Mouse (Mus musculus): ENCODE measurements around the gene Itga1. TPM values are rescaled to one million over a fixed set of nuclear protein-coding genes. Genes with fewer than 3 reads are reported as not detected.

Gene Itga1
- polyA plus RNA-seq, 1 experiment from 2014 or later, result 26.8 TPM

DNA sequence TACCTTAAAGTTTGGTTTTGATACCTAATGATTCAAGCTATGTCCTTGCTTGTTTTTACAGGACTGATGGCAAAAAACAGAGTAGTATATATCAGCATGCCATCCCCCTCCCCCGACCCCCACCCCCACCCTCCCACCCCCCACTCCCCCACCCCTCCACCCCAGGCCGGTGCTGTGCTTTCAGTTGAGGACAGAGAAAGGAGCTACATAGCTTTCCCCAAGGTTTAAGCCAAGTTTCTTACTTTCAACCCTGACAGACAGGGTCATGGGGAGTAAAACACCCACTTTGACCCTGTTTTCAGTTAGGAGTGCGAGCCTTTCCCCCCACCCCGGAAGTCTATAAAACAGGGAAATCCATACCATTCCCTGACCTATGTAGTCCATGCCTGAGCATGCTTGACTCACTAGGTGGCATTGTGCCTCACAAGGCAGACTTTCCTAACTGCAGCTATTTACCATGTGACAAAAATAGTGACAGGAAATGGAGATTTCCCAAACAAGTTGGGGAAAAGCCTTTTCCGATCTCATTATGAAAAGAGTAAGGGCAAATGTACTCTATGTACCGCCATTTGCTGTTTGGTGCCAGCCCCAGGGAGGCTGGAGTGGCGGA, 98.2 kb downstream of the Itga1 start:
- no peak overlapping the region for H3K27ac ChIP-seq
- H3K9me3 ChIP-seq (replicated peaks), result no peaks in the 10 kb centered on the region
- H3K27me3 ChIP-seq, result no peaks in the 10 kb centered on the region
- no peak overlapping the region for H3K9ac ChIP-seq
- H3K36me3 ChIP-seq, result peaks cover 7% of the 10 kb centered on the region
- peaks cover 8% of the 10 kb centered on the region for H3K4me1 ChIP-seq
- no peak overlapping the region for H3K4me3 ChIP-seq (replicated peaks)
- peak; percentile 82 for ATAC-seq (replicated peaks; ENCODE audit: low FRiP score)
- peak overlapping the region; percentile 30; the same call in 1 of the 2 replicates for H3K4me2 ChIP-seq
- WGBS, result 33% methylated on average over 7 of the region's 7 CpGs

- Histone ChIP-seq H3K9me3 (replicated peaks) (no peaks in the 10 kb centered on the region), H3K27me3 (no peaks in the 10 kb centered on the region), H3K4me1 (peaks cover 8% of the 10 kb centered on the region), H3K4me3 (replicated peaks) (no peak overlapping the region), H3K27ac (no peak overlapping the region), H3K36me3 (peaks cover 7% of the 10 kb centered on the region), H3K9ac (no peak overlapping the region), H3K4me2 (no peak overlapping the region)
- no peak for ATAC-seq (replicated peaks; ENCODE audit: low FRiP score)
- WGBS, result 77% methylated on average over 3 of the region's 3 CpGs
Measured at GRCm38 (mm10) chr13:115002837-115003236, 98.9 kb downstream of the Itga1 start.

DNA sequence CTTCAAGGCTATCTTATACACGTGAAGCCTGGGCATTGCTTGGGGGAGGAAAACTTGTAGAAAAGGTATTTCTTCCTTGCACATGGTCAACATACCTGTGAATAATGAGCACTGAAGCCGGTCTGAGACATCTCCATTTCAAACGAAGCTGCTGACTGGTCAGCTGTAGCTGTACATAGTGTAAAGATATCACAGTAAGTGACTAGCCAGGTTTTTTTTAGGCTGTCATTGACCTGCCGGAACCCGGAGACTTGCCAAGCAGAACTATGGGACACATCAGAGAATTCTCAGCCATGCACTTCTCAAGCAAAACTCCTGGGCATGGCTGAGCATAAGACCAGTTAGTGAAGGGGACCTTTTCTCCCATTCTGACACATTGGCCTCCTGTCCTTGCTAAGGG, 99.6 kb downstream of the Itga1 start:
- H3K9ac ChIP-seq, result no peak overlapping the region
- peaks cover 8% of the 10 kb centered on the region for H3K4me1 ChIP-seq
- peaks cover 7% of the 10 kb centered on the region for H3K36me3 ChIP-seq
- no peak for ATAC-seq (replicated peaks; ENCODE audit: low FRiP score)
- no peak overlapping the region for H3K4me2 ChIP-seq
- no peak overlapping the region for H3K27ac ChIP-seq
- WGBS, result 84% methylated on average over 5 of the region's 5 CpGs
- no peak overlapping the region for H3K4me3 ChIP-seq (replicated peaks)
- H3K27me3 ChIP-seq, result no peaks in the 10 kb centered on the region
- H3K9me3 ChIP-seq (replicated peaks), result no peaks in the 10 kb centered on the region

- Histone ChIP-seq H3K9me3 (replicated peaks) (no peaks in the 10 kb centered on the region), H3K4me3 (replicated peaks) (no peak overlapping the region), H3K4me2 (no peak overlapping the region), H3K36me3 (peaks cover 7% of the 10 kb centered on the region), H3K9ac (no peak overlapping the region), H3K27ac (no peak overlapping the region), H3K4me1 (peaks cover 5% of the 10 kb centered on the region), H3K27me3 (no peaks in the 10 kb centered on the region)
- 93% methylated on average over 4 of the region's 4 CpGs for WGBS
- no peak for ATAC-seq (replicated peaks; ENCODE audit: low FRiP score)
Measured at GRCm38 (mm10) chr13:114999582-114999981, 102.2 kb downstream of the Itga1 start.

DNA sequence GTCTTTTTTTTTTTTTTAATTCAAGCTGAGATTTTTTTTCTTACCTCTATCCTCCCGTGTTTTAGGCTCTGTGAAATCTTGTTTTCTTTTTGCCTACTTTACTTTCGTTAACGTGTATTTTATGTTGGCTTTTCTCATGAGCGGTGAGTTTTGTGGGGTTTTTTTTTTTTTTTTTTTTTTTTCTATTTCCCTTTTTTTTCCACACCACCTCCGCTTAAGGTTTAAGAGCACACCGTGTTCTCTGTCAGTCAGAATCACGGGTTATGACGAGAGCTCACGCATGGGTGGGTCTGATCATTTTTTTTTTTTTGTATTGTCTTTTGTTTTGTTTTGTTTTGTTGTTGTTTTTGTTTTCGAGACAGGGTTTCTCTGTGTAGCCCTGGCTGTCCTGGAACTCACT, 103.7 kb downstream of the Itga1 start:
- Histone ChIP-seq H3K27me3 (no peaks in the 10 kb centered on the region), H3K4me2 (no peak overlapping the region), H3K9ac (no peak overlapping the region), H3K4me3 (replicated peaks) (no peak overlapping the region), H3K9me3 (replicated peaks) (no peaks in the 10 kb centered on the region), H3K27ac (no peak overlapping the region), H3K36me3 (peaks cover 12% of the 10 kb centered on the region), H3K4me1 (no peaks in the 10 kb centered on the region)
- ATAC-seq (replicated peaks; ENCODE audit: low FRiP score), result no peak
- 91% methylated on average over 10 of the region's 10 CpGs for WGBS

DNA sequence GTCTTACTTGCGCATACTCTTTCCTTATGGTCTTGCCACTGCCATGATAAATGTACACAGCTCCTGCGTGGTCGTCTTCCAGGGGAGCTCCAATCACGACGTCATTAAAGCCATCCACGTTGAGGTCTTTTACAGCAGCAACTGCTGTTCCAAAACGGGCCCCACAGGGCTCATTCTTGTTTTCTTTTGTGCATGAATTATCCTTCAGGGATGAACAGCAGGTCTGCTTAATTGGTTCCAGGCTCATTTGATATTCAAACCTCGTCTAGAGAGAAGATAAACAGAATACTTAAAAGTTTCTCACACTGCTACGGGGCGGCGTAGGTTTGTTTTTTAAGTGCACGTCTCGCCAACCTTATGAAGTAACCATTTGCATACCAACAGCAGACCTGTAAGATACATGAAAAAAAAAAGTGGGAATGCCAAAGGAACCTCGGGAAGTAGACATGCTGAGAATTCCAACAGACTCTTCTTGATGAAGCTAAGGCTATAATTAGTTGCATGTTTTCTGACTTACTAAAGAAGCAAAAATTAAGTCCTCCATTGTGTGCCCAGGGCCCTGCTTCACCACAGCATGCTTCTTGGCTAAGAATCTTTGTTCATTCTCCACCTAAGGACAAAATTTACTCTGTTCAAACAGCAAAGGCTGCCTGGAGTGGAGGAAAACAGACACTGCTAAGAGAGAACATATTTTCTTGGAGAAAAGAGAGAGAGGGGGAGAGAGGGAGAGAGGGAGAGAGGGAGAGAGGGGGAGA, 109.3 kb downstream of the Itga1 start:
- Histone ChIP-seq H3K36me3 (peaks cover 12% of the 10 kb centered on the region), H3K27ac (no peak overlapping the region), H3K9me3 (replicated peaks) (no peaks in the 10 kb centered on the region), H3K9ac (no peak overlapping the region), H3K4me2 (no peak overlapping the region), H3K4me3 (replicated peaks) (no peak overlapping the region), H3K4me1 (peaks cover 3% of the 10 kb centered on the region; the same call in 1 of the 2 replicates), H3K27me3 (no peaks in the 10 kb centered on the region)
- no peak for ATAC-seq (replicated peaks; ENCODE audit: low FRiP score)
- 49% methylated on average over 14 of the region's 14 CpGs for WGBS

DNA sequence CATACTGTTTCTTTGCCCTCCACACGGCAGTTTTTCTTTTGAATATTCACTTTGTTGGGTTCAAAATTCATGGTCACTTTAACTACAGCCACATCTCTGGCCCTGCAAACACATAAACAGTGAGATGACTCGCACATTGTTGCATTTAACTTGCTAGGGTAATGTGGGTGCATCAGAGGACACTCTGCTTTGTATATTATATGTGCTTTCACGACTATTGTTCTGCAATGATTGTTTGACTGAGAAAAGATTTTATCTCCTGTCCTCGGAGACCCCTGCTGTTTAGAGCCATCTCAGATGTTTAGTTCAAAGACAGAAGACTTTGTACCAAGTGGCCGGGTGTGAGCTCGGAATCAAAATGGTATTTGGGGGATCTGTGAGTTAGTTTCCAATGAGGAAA, 114.1 kb downstream of the Itga1 start:
- 49% methylated on average over 6 of the region's 6 CpGs for WGBS
- ATAC-seq (replicated peaks; ENCODE audit: low FRiP score), result no peak
- H3K9me3 ChIP-seq (replicated peaks), result no peaks in the 10 kb centered on the region
- H3K27me3 ChIP-seq, result no peaks in the 10 kb centered on the region
- H3K4me2 ChIP-seq, result no peak overlapping the region
- H3K9ac ChIP-seq, result no peak overlapping the region
- 0 out of 2 replicates have a peak, but pooled peaks cover 7% of the 10 kb centered on the region for H3K36me3 ChIP-seq
- 0 out of 2 replicates have a peak overlapping the region, but pooled peaks have one; percentile 3 for H3K27ac ChIP-seq
- H3K4me1 ChIP-seq, result peaks cover 5% of the 10 kb centered on the region; the same call in 1 of the 2 replicates
- no peak overlapping the region for H3K4me3 ChIP-seq (replicated peaks)

GRCm38 (mm10) chr13:114987161-114987560, 114.6 kb downstream of the Itga1 start:
- ATAC-seq (replicated peaks; ENCODE audit: low FRiP score), result peak; percentile 54
- H3K4me2 ChIP-seq, result no peak overlapping the region
- no peak overlapping the region for H3K4me3 ChIP-seq (replicated peaks)
- 0 out of 2 replicates have a peak overlapping the region, but pooled peaks have one; percentile 3 for H3K27ac ChIP-seq
- 0 out of 2 replicates have a peak, but pooled peaks cover 7% of the 10 kb centered on the region for H3K36me3 ChIP-seq
- no peaks in the 10 kb centered on the region for H3K27me3 ChIP-seq
- peaks cover 5% of the 10 kb centered on the region; the same call in 1 of the 2 replicates for H3K4me1 ChIP-seq
- no peaks in the 10 kb centered on the region for H3K9me3 ChIP-seq (replicated peaks)
- 28% methylated on average over 2 of the region's 2 CpGs for WGBS
- no peak overlapping the region for H3K9ac ChIP-seq

- Histone ChIP-seq H3K9ac (no peak overlapping the region), H3K4me1 (peaks cover 5% of the 10 kb centered on the region; the same call in 1 of the 2 replicates), H3K9me3 (replicated peaks) (no peaks in the 10 kb centered on the region), H3K27me3 (no peaks in the 10 kb centered on the region), H3K36me3 (peaks cover 15% of the 10 kb centered on the region; the same call in 1 of the 2 replicates), H3K4me3 (replicated peaks) (no peak overlapping the region), H3K4me2 (no peak overlapping the region), H3K27ac (no peak overlapping the region)
- ATAC-seq (replicated peaks; ENCODE audit: low FRiP score), result no peak
- 76% methylated on average over 1 of the region's 1 CpGs for WGBS
Measured at GRCm38 (mm10) chr13:114984658-114985057, 117.1 kb downstream of the Itga1 start.

DNA sequence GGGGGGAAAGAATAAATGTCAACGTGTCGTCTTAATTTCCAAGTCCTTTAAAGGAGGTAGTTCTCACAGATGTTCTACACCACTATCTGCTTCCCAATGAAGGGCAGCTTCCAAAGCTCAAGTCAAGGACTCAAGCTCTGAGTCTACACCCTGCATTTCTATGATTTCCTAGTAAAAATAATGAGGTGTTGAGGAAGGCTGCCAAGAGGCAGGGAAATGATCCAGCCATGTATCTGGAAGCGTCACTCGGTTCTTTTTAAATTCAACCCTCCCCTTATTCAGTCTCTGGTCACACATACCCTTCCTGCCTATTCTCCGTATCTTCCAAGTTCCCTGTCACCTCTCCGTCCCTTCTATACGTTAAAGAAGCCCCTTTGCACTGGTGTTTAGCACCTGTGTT, 118.6 kb downstream of the Itga1 start:
- H3K4me2 ChIP-seq, result no peak overlapping the region
- 80% methylated on average over 7 of the region's 7 CpGs for WGBS
- H3K9me3 ChIP-seq (replicated peaks), result no peaks in the 10 kb centered on the region
- H3K36me3 ChIP-seq, result peaks cover 8% of the 10 kb centered on the region; the same call in 1 of the 2 replicates
- peaks cover 3% of the 10 kb centered on the region; the same call in 1 of the 2 replicates for H3K4me1 ChIP-seq
- H3K27me3 ChIP-seq, result no peaks in the 10 kb centered on the region
- ATAC-seq (replicated peaks; ENCODE audit: low FRiP score), result no peak
- H3K4me3 ChIP-seq (replicated peaks), result no peak overlapping the region
- no peak overlapping the region for H3K9ac ChIP-seq
- H3K27ac ChIP-seq, result no peak overlapping the region

DNA sequence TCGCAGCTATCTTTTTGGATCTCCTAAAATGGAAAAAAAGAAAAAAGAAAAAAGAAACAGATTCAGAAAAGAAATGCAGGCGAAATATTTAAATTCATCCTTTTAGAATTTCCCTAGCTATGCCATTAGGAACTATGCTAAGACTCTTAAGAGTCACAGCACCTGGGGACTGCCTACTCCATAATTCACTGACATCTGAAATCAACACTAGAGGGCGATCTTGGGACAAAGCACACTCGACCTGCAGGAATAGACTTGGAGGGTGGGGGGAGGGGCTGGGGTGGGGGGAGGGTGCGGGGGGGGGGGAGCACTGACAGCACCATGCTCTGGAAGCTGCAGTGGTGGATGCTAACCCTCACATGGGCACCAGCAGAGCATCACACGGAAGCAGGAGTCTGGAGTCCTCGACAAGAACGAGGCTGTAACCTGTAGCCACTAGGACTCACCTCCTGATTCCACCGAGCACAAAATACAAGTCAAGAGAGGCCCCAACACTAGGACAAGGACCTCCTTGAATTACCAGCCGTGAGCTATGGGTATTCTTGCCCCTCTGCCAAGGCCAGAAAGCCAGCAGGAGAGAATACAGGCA, 120.8 kb downstream of the Itga1 start:
- no peak overlapping the region for H3K9ac ChIP-seq
- H3K9me3 ChIP-seq (replicated peaks), result no peaks in the 10 kb centered on the region
- no peaks in the 10 kb centered on the region for H3K27me3 ChIP-seq
- H3K27ac ChIP-seq, result no peak overlapping the region
- H3K4me3 ChIP-seq (replicated peaks), result no peak overlapping the region
- H3K36me3 ChIP-seq, result peaks cover 8% of the 10 kb centered on the region; the same call in 1 of the 2 replicates
- H3K4me2 ChIP-seq, result no peak overlapping the region
- no peaks in the 10 kb centered on the region for H3K4me1 ChIP-seq
- WGBS, result 49% methylated on average over 10 of the region's 10 CpGs
- no peak for ATAC-seq (replicated peaks; ENCODE audit: low FRiP score)

DNA sequence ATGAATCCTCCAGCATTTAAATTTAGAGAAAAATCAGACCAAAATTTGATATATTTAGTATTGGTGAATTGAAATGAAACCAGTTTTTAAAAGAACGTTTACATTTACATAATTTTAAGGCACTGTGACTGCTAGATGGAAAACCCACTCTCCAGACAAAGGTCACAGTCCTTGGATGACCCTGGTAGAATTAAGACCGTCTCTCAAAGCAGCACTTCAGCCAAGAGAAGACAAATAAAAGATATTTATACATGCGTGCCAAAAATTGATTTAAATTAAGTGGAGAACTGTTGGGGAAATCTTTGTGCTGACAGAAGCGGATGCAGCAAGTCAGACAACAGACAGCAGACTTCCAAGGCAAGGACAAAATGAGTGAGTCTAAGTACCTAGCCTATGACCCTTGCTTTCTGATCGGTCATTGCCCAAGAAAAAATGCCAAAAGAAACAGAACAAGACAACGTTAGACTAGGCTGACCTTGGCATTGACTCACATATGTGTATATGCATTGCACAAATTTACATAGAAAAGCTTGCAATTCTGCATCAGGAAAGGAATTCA, 127.2 kb downstream of the Itga1 start:
- 65% methylated on average over 6 of the region's 6 CpGs for WGBS
- Histone ChIP-seq H3K4me3 (replicated peaks) (no peak overlapping the region), H3K36me3 (peaks cover 5% of the 10 kb centered on the region; the same call in 1 of the 2 replicates), H3K4me1 (no peaks in the 10 kb centered on the region), H3K9ac (no peak overlapping the region), H3K27ac (no peak overlapping the region), H3K9me3 (replicated peaks) (no peaks in the 10 kb centered on the region), H3K4me2 (no peak overlapping the region), H3K27me3 (no peaks in the 10 kb centered on the region)
- ATAC-seq (replicated peaks; ENCODE audit: low FRiP score), result no peak
